Mouse (Mus musculus): ENCODE data around the gene Ms4a4a.

Ms4a4a gene

DNA sequence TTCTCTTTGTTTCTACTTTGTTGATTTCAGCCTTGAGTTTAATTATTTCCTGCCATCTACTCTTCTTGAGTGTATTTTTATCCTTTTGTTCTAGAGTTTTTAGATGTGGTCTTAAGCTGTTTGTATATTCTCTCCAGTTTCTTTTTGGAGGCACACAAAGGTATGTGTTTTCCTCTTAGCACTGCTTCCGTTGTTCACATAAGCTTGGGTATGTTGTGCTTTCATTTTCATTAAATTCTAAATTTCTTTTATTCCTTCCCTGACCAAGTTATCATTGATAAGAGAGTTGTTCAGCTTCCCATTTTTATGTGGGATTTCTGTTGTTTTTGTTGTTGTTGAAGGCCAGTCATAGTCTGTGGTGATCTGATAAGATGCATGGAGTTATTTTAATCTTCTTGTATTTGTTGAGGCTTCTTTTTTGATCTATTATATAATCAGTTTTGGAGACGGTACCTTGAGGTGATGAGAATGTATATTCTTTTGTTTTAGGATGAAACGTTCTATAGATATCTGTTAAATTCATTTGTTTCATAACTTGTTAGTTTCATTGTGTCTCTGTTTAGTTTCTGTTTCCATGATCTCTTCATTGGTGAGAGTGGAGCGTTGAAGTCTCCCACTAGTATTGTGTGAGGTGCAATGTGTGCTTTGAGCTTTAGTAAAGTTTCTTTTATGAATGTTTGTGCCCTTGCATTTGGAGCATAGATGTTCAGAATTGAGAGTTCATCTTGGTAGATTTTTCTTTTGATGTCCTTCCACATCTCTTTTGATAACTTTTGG, 59.9 kb downstream of the Ms4a4a start:
- no peak for DNase-seq (ENCODE audit: low read depth)
